Mouse (Mus musculus) lung, adult 10 weeks (tissue): ENCODE measurements around the gene Tfrc. TPM values are rescaled to one million over a fixed set of nuclear protein-coding genes. Genes with fewer than 3 reads are reported as not detected.

Experiments used
- polyA plus RNA-seq: library from polyadenylated mRNA; stranded (reverse); fragments of 350-450 nt; fragmentation: Illumina TruSeq; extraction: RNeasy Lipid Tissue Mini Kit (QIAGEN cat#74804); gene quantifications from one replicate; pipeline ENCODE4 v1.2.3, GENCODE M21; 2014; ENCODE audit warnings: low read depth, low replicate concordance; ENCODE audit not compliant: insufficient read depth

Tfrc gene
- 31.2 TPM for polyA plus RNA-seq

GRCm38 (mm10) chr16:32608712-32609400, at the start of gene Tfrc:
Gene Tfrc (plus strand): TSS chr16:32608920.

GRCm38 (mm10) chr16:32643661-32644061, 34.9 kb downstream of the Tfrc start, which contains the start of gene Tnk2:
Gene Tnk2 (plus strand): TSS chr16:32643874.

Other genes with a start within 250 kb of the Tfrc start
- not detected for gene Tm4sf19, start 208.4 kb upstream of the Tfrc start, polyA plus RNA-seq
- gene Tctex1d2, start 189.2 kb upstream of the Tfrc start, polyA plus RNA-seq, result 20.8 TPM
- 24.2 TPM for gene Pcyt1a, start 178.0 kb upstream of the Tfrc start, polyA plus RNA-seq
- gene Slc51a, start 121.0 kb upstream of the Tfrc start, polyA plus RNA-seq, result not detected
- not detected for gene Zdhhc19, start 112.7 kb upstream of the Tfrc start, polyA plus RNA-seq
- 22.5 TPM for gene Tnk2, start 35.0 kb downstream of the Tfrc start, polyA plus RNA-seq
- gene Muc4, start 127.0 kb downstream of the Tfrc start, polyA plus RNA-seq, result 6.9 TPM
- 5.4 TPM for gene Muc20, start 188.5 kb downstream of the Tfrc start, polyA plus RNA-seq
- 2.7 TPM for gene Smbd1, start 201.6 kb downstream of the Tfrc start, polyA plus RNA-seq